Mouse (Mus musculus): ENCODE measurements around the gene Kif18b. TPM values are rescaled to one million over a fixed set of nuclear protein-coding genes. Genes with fewer than 3 reads are reported as not detected.

Kif18b gene
- total RNA-seq, 2 experiments from 2014 or later, result 0.28 to 0.41 TPM

GRCm38 (mm10) chr11:102945306-102946264 lies 20.7 kb upstream of the Kif18b start:
- DNase-seq (ENCODE audit: low spot score in 2 of 2), result no peak
- intact Hi-C loops (cut with DNase I), result loop anchor here (5.0 kb wide), 1 partner anchor 47 kb away; no protein-coding TSS in a partner anchor

GRCm38 (mm10) chr11:102941236-102941635 lies 16.3 kb upstream of the Kif18b start:
- no peak for DNase-seq (ENCODE audit: low spot score in 2 of 2)
- intact Hi-C loops (cut with DNase I), result no loop called here

GRCm38 (mm10) chr11:102939024-102939675 lies 14.2 kb upstream of the Kif18b start:
- intact Hi-C loops (cut with DNase I), result no loop called here
- DNase-seq (ENCODE audit: low spot score in 2 of 2), result no peak

GRCm38 (mm10) chr11:102937529-102938182 lies 12.7 kb upstream of the Kif18b start:
- peak in 1 of 2 experiments; percentile 28 for DNase-seq (ENCODE audit: low spot score in 2 of 2)
- intact Hi-C loops (cut with DNase I), result no loop called here

GRCm38 (mm10) chr11:102936272-102936671 lies 11.3 kb upstream of the Kif18b start:
- DNase-seq (ENCODE audit: low spot score in 2 of 2), result no peak
- intact Hi-C loops (cut with DNase I), result no loop called here

- DNase-seq (ENCODE audit: low spot score in 2 of 2), result no peak
- intact Hi-C loops (cut with DNase I), result no loop called here
Measured at GRCm38 (mm10) chr11:102930672-102931071, 5.7 kb upstream of the Kif18b start.

GRCm38 (mm10) chr11:102925351-102925717 lies 410 bp upstream of the Kif18b start:
- intact Hi-C loops (cut with DNase I), result no loop called here
- DNase-seq (ENCODE audit: low spot score in 2 of 2), result no peak

GRCm38 (mm10) chr11:102921491-102921890 lies 3.4 kb downstream of the Kif18b start:
- DNase-seq (ENCODE audit: low spot score in 2 of 2), result no peak
- intact Hi-C loops (cut with DNase I), result no loop called here

GRCm38 (mm10) chr11:102918077-102918476 lies 6.8 kb downstream of the Kif18b start:
- intact Hi-C loops (cut with DNase I), result no loop called here
- no peak for DNase-seq (ENCODE audit: low spot score in 2 of 2)

- intact Hi-C loops (cut with DNase I), result no loop called here
- no peak for DNase-seq (ENCODE audit: low spot score in 2 of 2)
Measured at GRCm38 (mm10) chr11:102915380-102915779, 9.5 kb downstream of the Kif18b start.

- DNase-seq (ENCODE audit: low spot score in 2 of 2), result no peak
- intact Hi-C loops (cut with DNase I), result no loop called here
Measured at GRCm38 (mm10) chr11:102911376-102911775, 13.5 kb downstream of the Kif18b start.

- intact Hi-C loops (cut with DNase I), result no loop called here
Measured at GRCm38 (mm10) chr11:102903654-102904053, 21.3 kb downstream of the Kif18b start.

GRCm38 (mm10) chr11:102902107-102902506 lies 22.8 kb downstream of the Kif18b start:
- intact Hi-C loops (cut with DNase I), result no loop called here
- DNase-seq (ENCODE audit: low spot score in 2 of 2), result no peak

More at GRCm38 (mm10) chr11:102903654-102904053, 21.3 kb downstream of the Kif18b start:
- DNase-seq (ENCODE audit: low spot score in 2 of 2), result no peak

- intact Hi-C loops (cut with DNase I), result loop anchor here (2.0 kb wide), 2 partner anchors 92 to 154 kb away; no protein-coding TSS in a partner anchor
- DNase-seq (ENCODE audit: low spot score in 2 of 2), result no peak
Measured at GRCm38 (mm10) chr11:102901199-102901598, 23.7 kb downstream of the Kif18b start.

GRCm38 (mm10) chr11:102900763-102901162 lies 24.2 kb downstream of the Kif18b start, which contains the start of gene Gfap:
TSS of gene Gfap (minus strand) at chr11:102900912.
- DNase-seq (ENCODE audit: low spot score in 2 of 2), result peak; percentile 75 to 80
- intact Hi-C loops (cut with DNase I), result loop anchor here (2.0 kb wide), 2 partner anchors 92 to 154 kb away; no protein-coding TSS in a partner anchor

- DNase-seq (ENCODE audit: low spot score in 2 of 2), result peak in 1 of 2 experiments; percentile 31
- intact Hi-C loops (cut with DNase I), result no loop called here
Measured at GRCm38 (mm10) chr11:102898408-102898807, 26.5 kb downstream of the Kif18b start.

- intact Hi-C loops (cut with DNase I), result no loop called here
- no peak for DNase-seq (ENCODE audit: low spot score in 2 of 2)
Measured at GRCm38 (mm10) chr11:102896641-102897040, 28.3 kb downstream of the Kif18b start.

- DNase-seq (ENCODE audit: low spot score in 2 of 2), result no peak
- intact Hi-C loops (cut with DNase I), result no loop called here
Measured at GRCm38 (mm10) chr11:102895779-102896178, 29.1 kb downstream of the Kif18b start.

- no peak for DNase-seq (ENCODE audit: low spot score in 2 of 2)
- intact Hi-C loops (cut with DNase I), result no loop called here
Measured at GRCm38 (mm10) chr11:102894716-102895115, 30.2 kb downstream of the Kif18b start.

Data from left cerebral cortex, postnatal 25 days (tissue).